Mouse (Mus musculus) E14TG2a.4 (cell line): Measurements from ENCODE around the gene Hcst.

ENCODE experiments used
- H3K27me3 ChIP-seq: 2 replicates; pipeline ENCODE4 v1.6.1; 2014; ENCODE audit warnings: low read length, control low read depth; ENCODE audit not compliant: insufficient read depth
- H3K36me3 ChIP-seq: 2 replicates; pipeline ENCODE4 v1.6.1; 2014; ENCODE audit warnings: low read length, control low read depth; ENCODE audit not compliant: insufficient read depth
- H3K4me1 ChIP-seq: replicated peaks from 2 replicates; pipeline ENCODE4 v1.6.1; 2014; ENCODE audit warnings: low read depth, low read length, control low read depth
- H3K4me3 ChIP-seq: replicated peaks from 2 replicates; pipeline ENCODE4 v1.5.1; 2014; ENCODE audit warnings: mild to moderate bottlenecking, low read length
- H3K9me3 ChIP-seq: 2 replicates; pipeline ENCODE4 v1.6.1; 2014; ENCODE audit warnings: low read length, control low read depth
- CTCF ChIP-seq: conservative IDR thresholded peaks from 2 replicates; pipeline ENCODE4 v1.5.1; 2014; ENCODE audit warnings: low read length
- NANOG ChIP-seq: IDR thresholded peaks from 2 replicates; pipeline ENCODE4 v1.6.1; 2014; ENCODE audit warnings: borderline replicate concordance, low read length, mixed read lengths
- POU5F1 ChIP-seq: IDR thresholded peaks from 2 replicates; pipeline ENCODE4 v1.6.1; 2014; ENCODE audit warnings: low read length, borderline replicate concordance

Gene Hcst

GRCm38 (mm10) chr7:30456487-30456886 is 36.8 kb upstream of the Hcst start:
- Histone ChIP-seq H3K27me3 (no peaks in the 10 kb centered on the region), H3K36me3 (peaks cover 50% of the 10 kb centered on the region), H3K4me1 (peaks cover 92% of the 10 kb centered on the region), H3K4me3 (peak overlapping the region; percentile 84), H3K9me3 (no peaks in the 10 kb centered on the region)
- TF ChIP-seq NANOG = no peak
- TF ChIP-seq CTCF = no peak; the same call in 1 of the 2 replicates

- TF ChIP-seq CTCF (no peak), NANOG (no peak), POU5F1 (no peak)
- Histone ChIP-seq H3K9me3 (peaks cover 12% of the 10 kb centered on the region), H3K4me1 (peaks cover 75% of the 10 kb centered on the region), H3K4me3 (peak overlapping the region; percentile 53), H3K27me3 (no peaks in the 10 kb centered on the region), H3K36me3 (peaks cover 59% of the 10 kb centered on the region)
Measured at GRCm38 (mm10) chr7:30454259-30454658, 34.6 kb upstream of the Hcst start.

DNA sequence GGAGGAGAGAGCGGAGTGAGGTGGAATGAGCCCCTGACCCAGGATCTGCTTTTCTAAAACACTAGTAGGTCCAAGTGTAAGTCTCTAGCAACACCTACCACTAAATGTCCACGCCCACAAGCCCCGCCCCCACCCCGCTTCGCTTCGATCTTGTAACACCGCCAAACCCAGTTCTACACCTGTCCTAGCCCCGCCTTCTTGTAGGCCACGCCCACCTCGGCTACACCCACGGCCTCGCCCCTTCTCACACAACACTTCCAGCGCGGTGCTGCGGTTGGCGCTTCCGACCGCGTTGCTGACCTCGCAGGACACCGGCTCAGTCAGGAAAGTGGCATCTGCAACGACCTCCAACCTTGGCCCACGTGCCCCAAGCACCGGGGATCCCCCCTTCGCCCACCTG is 34.1 kb upstream of the Hcst start:
- TF ChIP-seq CTCF = no peak
- no peak for TF ChIP-seq NANOG
- TF ChIP-seq POU5F1 = no peak
- Histone ChIP-seq H3K4me1 (peaks cover 70% of the 10 kb centered on the region), H3K36me3 (peaks cover 64% of the 10 kb centered on the region), H3K27me3 (no peaks in the 10 kb centered on the region), H3K9me3 (peaks cover 16% of the 10 kb centered on the region), H3K4me3 (peak overlapping the region; percentile 63)

GRCm38 (mm10) chr7:30453327-30453726 is 33.7 kb upstream of the Hcst start:
- Histone ChIP-seq H3K27me3 (no peaks in the 10 kb centered on the region), H3K4me1 (peaks cover 66% of the 10 kb centered on the region), H3K9me3 (peaks cover 20% of the 10 kb centered on the region), H3K4me3 (peak overlapping the region; percentile 63), H3K36me3 (peaks cover 68% of the 10 kb centered on the region)
- no peak for TF ChIP-seq NANOG
- TF ChIP-seq CTCF = no peak
- no peak for TF ChIP-seq POU5F1

DNA sequence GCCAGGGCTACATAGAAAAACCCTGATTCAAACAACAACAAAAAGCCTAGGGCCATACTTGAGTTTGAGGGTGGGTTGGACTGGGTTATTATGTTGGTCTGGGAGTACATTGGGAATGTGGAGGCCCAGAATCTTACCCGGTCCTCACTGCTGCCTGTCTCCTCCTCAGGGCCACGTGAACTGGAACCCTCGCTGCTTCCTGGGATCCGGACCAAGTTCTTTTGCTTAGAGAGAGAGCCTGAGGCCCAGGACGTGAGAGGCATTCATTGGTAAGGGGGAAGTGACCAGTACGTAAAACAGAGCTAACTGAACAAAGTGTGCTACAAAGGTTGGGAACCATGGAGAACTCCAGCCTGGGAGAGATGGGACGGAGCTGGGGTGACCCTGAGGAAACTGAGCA is 30.6 kb upstream of the Hcst start:
- peaks cover 40% of the 10 kb centered on the region for H3K9me3 ChIP-seq
- H3K36me3 ChIP-seq = peaks cover 80% of the 10 kb centered on the region
- TF ChIP-seq CTCF (no peak), NANOG (no peak), POU5F1 (no peak)
- H3K4me3 ChIP-seq = no peak overlapping the region
- no peaks in the 10 kb centered on the region for H3K27me3 ChIP-seq
- peaks cover 43% of the 10 kb centered on the region for H3K4me1 ChIP-seq

DNA sequence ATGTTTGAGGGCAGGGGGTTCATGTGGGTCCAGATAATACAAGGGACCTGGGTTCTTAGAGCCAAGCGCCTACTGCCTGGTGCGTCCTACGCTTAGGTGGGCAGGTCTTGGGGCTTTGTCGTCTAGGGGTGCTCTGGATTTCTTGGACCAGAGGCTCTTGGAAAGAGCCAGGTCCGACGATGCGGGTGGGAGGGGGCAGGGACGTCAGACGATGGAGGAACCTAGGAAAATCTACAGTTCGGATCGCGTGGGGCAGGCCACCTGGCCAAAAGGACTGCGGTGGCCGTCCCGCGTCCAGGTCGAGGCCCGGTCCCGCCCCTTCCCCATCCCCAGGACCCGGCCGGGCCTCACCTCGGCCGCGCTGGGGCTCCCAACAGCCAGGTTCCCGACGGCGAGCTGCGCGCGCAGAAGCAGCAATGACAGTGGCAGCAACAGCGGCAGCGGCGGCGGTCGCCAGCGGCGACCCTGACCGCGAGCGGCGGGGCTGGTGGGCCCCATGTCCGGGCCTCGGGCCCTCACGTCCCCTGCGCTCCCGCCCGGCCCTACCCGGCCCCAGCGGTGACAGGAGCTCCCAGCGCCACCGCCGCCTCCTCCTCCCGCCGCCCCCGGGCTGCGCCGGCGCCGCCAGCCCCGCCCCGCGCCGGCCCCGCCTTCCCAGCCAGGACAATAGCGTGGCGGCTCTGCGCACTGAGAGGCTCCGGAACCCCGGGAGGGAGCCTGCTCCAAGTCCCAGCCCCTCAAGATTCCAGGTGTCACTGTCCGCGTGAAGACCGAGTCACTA is 25.5 kb upstream of the Hcst start, which contains the start of gene Aplp1:
Gene Aplp1 (minus strand): TSS at position 565 of the 781 bp plus-strand sequence.
- Histone ChIP-seq H3K9me3 (peaks cover 36% of the 10 kb centered on the region), H3K36me3 (peaks cover 59% of the 10 kb centered on the region), H3K4me3 (peak within 1 kb of the TSS; percentile 85), H3K4me1 (peaks cover 57% of the 10 kb centered on the region), H3K27me3 (no peaks in the 10 kb centered on the region)
- no peak for TF ChIP-seq POU5F1
- TF ChIP-seq CTCF = no peak
- TF ChIP-seq NANOG = no peak

- H3K36me3 ChIP-seq = peaks cover 59% of the 10 kb centered on the region
- H3K4me1 ChIP-seq = peaks cover 59% of the 10 kb centered on the region
Measured at GRCm38 (mm10) chr7:30444154-30444970, 24.7 kb upstream of the Hcst start.

GRCm38 (mm10) chr7:30443696-30444095 is 24.0 kb upstream of the Hcst start:
- Histone ChIP-seq H3K4me3 (peak overlapping the region; percentile 85), H3K36me3 (peaks cover 57% of the 10 kb centered on the region), H3K27me3 (no peaks in the 10 kb centered on the region), H3K4me1 (peaks cover 65% of the 10 kb centered on the region), H3K9me3 (peaks cover 23% of the 10 kb centered on the region)
- no peak for TF ChIP-seq CTCF
- TF ChIP-seq POU5F1 = no peak
- TF ChIP-seq NANOG = no peak

More at GRCm38 (mm10) chr7:30444154-30444970, 24.7 kb upstream of the Hcst start:
- Histone ChIP-seq H3K27me3 (no peaks in the 10 kb centered on the region), H3K9me3 (peaks cover 28% of the 10 kb centered on the region), H3K4me3 (peak overlapping the region; percentile 85)
- no peak for TF ChIP-seq POU5F1
- TF ChIP-seq NANOG = no peak
- no peak for TF ChIP-seq CTCF

DNA sequence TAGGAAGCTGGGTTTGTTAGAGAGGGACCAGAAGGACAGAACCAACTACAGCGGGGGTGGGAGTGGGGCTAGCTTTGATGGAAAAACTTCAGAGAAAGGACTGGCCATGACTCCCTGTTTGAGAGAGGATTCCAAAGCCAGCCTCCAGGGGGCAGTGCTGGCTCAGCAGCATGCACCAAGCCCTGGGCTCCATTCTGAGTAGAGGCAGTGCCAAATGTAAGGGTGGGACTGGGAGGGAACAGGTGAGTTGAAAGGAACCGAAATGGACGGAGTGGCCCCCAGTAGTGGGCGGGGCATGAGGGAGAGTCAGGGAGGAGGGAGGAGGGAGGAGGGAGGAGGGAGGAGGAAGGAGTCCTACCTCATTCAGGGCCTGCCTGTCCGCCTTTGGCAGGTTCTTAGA is 21.0 kb upstream of the Hcst start:
- peaks cover 87% of the 10 kb centered on the region for H3K4me1 ChIP-seq
- TF ChIP-seq NANOG (no peak), CTCF (peak; percentile 81)
- no peaks in the 10 kb centered on the region for H3K9me3 ChIP-seq
- H3K4me3 ChIP-seq = peak overlapping the region; percentile 80
- H3K27me3 ChIP-seq = no peaks in the 10 kb centered on the region
- peaks cover 63% of the 10 kb centered on the region for H3K36me3 ChIP-seq
